Mouse (Mus musculus) right cerebral cortex, postnatal 25 days (tissue): Measurements from ENCODE around the gene Wrb.
"Not testable (repeated sequence)": the region's sequence is repeated elsewhere in the genome, so short reads cannot be mapped to it uniquely, and the experiment has no call there.

Experiments used
- DNase-seq: peaks from one replicate; pipeline ENCODE4 v3.0.0; 2022

Wrb gene

GRCm38 (mm10) chr16:96145110-96145800, at the start of gene Wrb:
TSS of gene Wrb (plus strand) at chr16:96145407.
- DNase-seq = peak; percentile 100

GRCm38 (mm10) chr16:96095966-96096365, 49.2 kb upstream of the Wrb start:
- no peak for DNase-seq

GRCm38 (mm10) chr16:96097811-96098210, 47.4 kb upstream of the Wrb start:
- DNase-seq = not testable (repeated sequence)

- no peak for DNase-seq
Observed at GRCm38 (mm10) chr16:96103036-96103435, 42.2 kb upstream of the Wrb start.

GRCm38 (mm10) chr16:96109673-96110072, 35.5 kb upstream of the Wrb start:
- DNase-seq = no peak

GRCm38 (mm10) chr16:96110655-96111345, 34.4 kb upstream of the Wrb start:
- DNase-seq = no peak

- no peak for DNase-seq
Observed at GRCm38 (mm10) chr16:96112769-96113168, 32.4 kb upstream of the Wrb start.

- no peak for DNase-seq
Observed at GRCm38 (mm10) chr16:96114729-96115128, 30.5 kb upstream of the Wrb start.

- no peak for DNase-seq
Observed at GRCm38 (mm10) chr16:96120022-96120623, 25.1 kb upstream of the Wrb start.

- DNase-seq = no peak
Observed at GRCm38 (mm10) chr16:96126684-96127171, 18.5 kb upstream of the Wrb start.

- DNase-seq = no peak
Observed at GRCm38 (mm10) chr16:96127288-96127656, 17.9 kb upstream of the Wrb start.

GRCm38 (mm10) chr16:96127657-96128344, 17.4 kb upstream of the Wrb start, which contains the start of gene Hmgn1:
TSS of gene Hmgn1 (minus strand) at chr16:96127729.
- DNase-seq = peak; percentile 94

GRCm38 (mm10) chr16:96128466-96128865, 16.7 kb upstream of the Wrb start:
- no peak for DNase-seq

- not testable (repeated sequence) for DNase-seq
Observed at GRCm38 (mm10) chr16:96144748-96145109, 478 bp upstream of the Wrb start.

GRCm38 (mm10) chr16:96145814-96146213, 607 bp downstream of the Wrb start:
- no peak for DNase-seq

- no peak for DNase-seq
Observed at GRCm38 (mm10) chr16:96148834-96149233, 3.6 kb downstream of the Wrb start.

- no peak for DNase-seq
Observed at GRCm38 (mm10) chr16:96149311-96149710, 4.1 kb downstream of the Wrb start.

GRCm38 (mm10) chr16:96150995-96151394, 5.8 kb downstream of the Wrb start:
- DNase-seq = no peak

- peak; percentile 44 for DNase-seq
Observed at GRCm38 (mm10) chr16:96151551-96151950, 6.3 kb downstream of the Wrb start.

- DNase-seq = no peak
Observed at GRCm38 (mm10) chr16:96154476-96154875, 9.3 kb downstream of the Wrb start.

GRCm38 (mm10) chr16:96156019-96156418, 10.8 kb downstream of the Wrb start:
- DNase-seq = peak; percentile 66

GRCm38 (mm10) chr16:96157171-96157570, 12.0 kb downstream of the Wrb start:
- peak; percentile 76 for DNase-seq

GRCm38 (mm10) chr16:96158511-96159080, 13.4 kb downstream of the Wrb start:
- no peak for DNase-seq
